Mouse (Mus musculus) left cerebral cortex, postnatal 14 days (tissue): Measurements from ENCODE around the gene 2210016L21Rik. TPM values are rescaled to one million over a fixed set of nuclear protein-coding genes. Genes with fewer than 3 reads are reported as not detected.
"Not testable (repeated sequence)": the region's sequence is repeated elsewhere in the genome, so short reads cannot be mapped to it uniquely, and the experiment has no call there.

Experiments
- DNase-seq, 2 experiments: peaks; one replicate each; pipeline ENCODE4 v3.0.0; 2021 to 2022; ENCODE audit warnings: low spot score in 2 of 2, mixed read lengths in 1 of 2
- intact Hi-C: fragments of 180-260 bp; cut with DNase I; formaldehyde crosslinking; loops from one replicate; pipeline ENCODE4 v1.15.1; 2025
- long read RNA-seq, 2 experiments: library from polyadenylated mRNA; stranded (forward); transcript quantifications; one replicate each; pipeline ENCODE4 v2.0.0; 2021
- total RNA-seq, 2 experiments: library from RNA; stranded (reverse); gene quantifications; 2 replicates each; pipeline ENCODE4 v1.2.3; 2021

2210016L21Rik gene
- total RNA-seq: 100 to 1,000 TPM; 210 to 248 TPM
- long read RNA-seq, experiment 1, transcript 2210016L21Rik-201 (6 exons, 2,607 nt): major isoform, 197 of 218 reads
- long read RNA-seq, experiment 1, partial matches to known transcripts: 1 of 218 reads
- long read RNA-seq, experiment 1, other reads (novel, unspliced or antisense): 20 of 218 reads
- long read RNA-seq, experiment 2, transcript 2210016L21Rik-201 (6 exons, 2,607 nt): major isoform, 201 of 223 reads
- long read RNA-seq, experiment 2, partial matches to known transcripts: 15 of 223 reads
- long read RNA-seq, experiment 2, other reads (novel, unspliced or antisense): 7 of 223 reads

DNA sequence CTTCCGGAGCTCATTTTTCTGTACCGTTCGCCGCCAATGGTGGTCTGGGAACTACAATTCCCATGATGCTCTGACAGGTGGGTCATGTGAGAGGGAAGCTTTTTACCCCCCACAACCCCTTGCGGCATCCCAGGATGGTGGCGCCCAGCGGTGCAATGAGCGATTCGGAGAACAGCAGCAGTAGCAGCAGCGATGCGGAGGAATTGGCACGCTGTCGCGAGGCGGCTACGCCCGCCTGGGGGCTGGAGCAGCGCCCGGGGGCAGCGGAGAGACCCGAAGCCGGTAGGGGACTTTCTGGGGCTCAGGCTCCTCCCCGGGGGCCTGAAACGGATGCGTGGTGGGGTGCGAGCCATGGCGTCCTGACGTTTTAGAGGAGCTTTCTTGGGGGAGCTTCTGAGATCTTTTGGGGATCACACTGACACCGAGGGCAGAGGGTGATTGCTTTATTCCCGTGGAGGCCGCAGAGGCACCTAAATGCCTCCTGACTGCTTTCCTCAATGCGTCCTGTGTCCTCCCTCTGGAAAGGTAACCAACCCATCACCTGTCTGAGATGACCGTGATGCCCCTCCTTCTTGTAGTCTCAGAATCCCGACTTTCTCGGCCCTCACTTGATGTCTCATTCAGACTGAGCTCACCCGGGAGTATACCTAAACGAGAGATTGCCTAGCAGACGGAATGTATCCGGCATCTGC, at the start of gene 2210016L21Rik:
TSS of gene 2210016L21Rik (plus strand) at position 85 of the 692 bp plus-strand sequence.
- DNase-seq: peak; percentile 87 to 91
- intact Hi-C loops: no loop called here

DNA sequence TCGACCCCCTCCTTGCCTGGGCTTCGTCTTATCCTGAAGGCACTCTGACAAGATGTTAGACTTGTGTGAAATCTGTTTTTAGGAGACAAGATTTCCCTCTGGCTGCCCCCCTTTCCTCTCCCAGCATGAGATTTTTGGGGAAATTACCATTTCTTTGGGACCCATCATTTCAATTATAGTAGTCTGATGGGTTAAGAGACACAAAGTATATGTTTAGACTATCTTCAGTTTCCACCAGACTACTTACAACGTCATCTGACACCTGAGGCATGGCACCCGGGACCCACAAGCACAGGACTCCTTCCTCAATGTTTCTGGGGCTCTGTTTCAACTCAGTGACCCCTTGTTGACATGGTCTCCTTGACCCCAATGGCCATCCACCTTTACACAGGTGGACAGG, 46.4 kb upstream of the 2210016L21Rik start:
- intact Hi-C loops: no loop called here
- DNase-seq: no peak

DNA sequence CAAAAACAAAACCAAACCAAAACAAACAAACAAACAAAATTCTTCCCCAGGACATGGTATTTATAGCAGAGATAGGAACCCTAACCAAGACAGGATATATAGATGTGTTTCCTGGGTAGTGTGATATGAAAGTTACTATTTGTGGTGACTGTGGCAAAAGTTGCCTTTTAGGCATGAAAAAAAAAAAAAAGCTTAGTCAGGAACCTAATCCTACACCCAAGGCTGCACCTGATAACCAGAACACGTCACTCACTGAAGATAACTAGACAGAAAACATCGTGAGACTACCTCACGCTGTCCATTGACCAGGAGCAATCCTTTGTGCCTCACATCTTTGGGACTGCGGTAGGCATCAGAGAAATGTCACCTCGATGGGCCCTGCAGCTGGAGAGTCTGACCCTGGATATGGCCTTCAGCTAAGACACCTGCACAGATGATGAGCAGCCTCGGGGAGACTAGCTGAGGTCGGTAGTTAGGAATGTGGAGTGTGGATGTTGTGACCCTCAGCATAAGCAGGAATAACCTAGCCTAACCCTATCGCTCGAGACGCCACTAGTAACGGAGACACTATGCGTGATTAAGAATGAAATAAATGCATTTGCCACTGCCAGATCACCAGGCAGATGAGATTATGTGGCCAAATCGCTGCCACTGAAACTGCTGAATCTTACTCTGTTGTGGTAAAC, 45.1 kb upstream of the 2210016L21Rik start, which contains the start of gene Oasl2:
TSS of gene Oasl2 (plus strand) at position 249 of the 686 bp plus-strand sequence.
- intact Hi-C loops: no loop called here
- no peak for DNase-seq

DNA sequence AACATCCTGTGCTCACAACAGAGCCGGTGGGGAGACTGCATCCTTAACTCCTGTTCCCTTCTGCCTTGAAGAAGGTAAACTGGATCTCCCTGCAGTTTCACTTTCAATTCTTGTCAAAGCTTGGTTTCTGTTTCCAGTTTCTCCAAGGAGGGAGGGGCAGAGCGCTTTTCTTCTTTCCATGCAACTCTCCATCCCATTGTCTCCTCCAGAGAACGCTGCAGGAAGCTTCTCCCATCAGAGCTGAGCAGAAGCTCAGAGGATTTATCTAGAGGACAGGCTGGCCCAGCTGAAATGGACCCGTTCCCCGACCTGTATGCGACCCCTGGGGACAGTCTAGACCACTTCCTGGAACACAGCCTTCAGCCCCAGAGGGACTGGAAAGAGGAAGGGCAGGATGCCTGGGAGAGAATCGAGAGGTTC, 44.6 kb upstream of the 2210016L21Rik start:
- intact Hi-C loops: no loop called here
- DNase-seq: no peak

DNA sequence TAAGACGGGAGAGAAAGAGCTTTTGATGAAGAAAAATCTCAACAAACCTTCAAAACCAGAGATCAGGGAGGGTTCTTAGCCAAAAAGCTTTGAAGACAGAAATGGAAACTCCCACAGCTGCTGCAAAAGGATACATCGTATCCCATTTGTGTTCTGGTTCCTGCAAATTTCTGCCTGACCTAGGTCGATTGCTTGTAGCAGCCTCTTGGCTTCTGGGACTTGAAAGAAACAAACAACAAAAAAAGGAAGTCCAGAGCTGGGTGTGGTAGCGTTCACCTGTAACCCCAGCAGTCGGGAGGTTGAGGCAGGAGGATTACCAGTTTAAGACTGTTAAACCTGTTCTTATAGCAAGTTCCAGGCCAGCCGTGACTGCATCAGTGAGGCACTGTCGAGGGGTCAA, 43.1 kb upstream of the 2210016L21Rik start:
- DNase-seq: no peak
- intact Hi-C loops: no loop called here

DNA sequence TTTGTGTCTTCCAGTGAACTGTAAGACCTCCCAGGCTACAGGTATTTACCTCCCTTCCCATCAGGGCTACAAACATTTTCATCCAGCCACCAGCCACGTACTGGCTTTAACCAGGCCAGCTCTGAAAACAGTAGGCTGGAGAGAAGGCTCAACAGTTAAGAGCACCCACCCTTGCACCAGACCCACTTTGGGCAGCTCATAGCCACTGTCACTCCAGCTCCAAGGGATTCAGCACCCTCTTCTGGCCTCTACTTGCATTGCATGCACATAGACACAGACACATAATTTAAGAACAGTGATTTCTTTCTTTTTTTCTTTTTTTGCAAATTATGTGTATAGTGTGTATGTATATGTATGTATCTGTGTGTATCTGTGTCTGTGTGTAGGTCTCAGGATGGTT, 39.5 kb upstream of the 2210016L21Rik start:
- intact Hi-C loops: no loop called here
- DNase-seq: peak; percentile 44 to 48

DNA sequence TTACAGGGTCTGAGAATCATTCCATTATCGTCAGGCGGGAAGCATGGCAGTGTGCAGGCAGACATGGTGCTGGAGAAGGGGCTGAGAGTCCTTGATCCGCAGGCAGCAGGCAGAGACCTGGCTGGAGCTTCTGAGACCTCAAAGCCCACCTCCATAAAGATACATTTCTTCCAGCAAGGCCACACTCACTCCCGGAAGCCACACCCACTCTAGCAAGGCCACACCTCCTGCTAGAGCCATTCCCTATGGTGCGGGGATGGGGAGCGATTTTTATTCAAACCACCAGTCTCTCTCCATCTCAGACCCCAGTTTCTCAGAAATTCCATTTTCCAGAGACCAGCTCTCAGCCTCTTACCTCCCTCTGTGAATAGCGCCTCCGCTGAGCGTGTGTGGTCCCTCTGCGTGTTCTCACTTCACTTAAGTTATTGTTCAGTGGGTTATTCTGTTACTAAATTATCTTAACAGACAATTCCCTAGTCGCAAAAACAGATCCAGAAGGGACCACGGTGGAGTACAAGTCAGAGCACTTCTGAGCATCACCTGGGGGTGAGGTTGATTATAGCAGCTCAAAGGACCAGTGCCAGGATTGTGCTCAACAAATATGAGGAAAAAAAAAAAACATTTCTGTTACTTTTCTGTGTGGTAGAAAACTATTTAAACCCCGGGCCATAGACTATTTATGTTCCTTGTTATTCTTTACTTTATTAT, 33.2 kb upstream of the 2210016L21Rik start:
- DNase-seq: no peak
- intact Hi-C loops: no loop called here

DNA sequence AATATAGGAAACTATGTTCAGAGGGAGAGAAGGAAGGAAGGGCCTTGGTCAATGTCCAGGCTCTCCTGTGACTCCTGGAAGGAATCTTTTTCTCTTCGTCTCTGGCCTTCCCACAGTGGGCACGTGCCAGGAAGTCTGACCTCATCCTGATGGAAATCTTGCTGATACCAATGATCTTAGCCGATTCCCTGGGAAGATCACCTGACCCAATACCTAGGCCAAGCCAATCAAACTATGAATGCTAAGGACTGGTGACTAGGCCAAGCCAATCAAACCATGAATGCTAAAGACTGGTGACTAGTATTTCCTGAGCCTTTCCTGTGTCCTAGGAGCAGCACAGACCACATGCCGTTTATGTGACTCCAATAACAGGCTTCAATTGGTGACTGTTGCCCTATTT, 28.3 kb upstream of the 2210016L21Rik start:
- no peak for DNase-seq
- intact Hi-C loops: no loop called here

DNA sequence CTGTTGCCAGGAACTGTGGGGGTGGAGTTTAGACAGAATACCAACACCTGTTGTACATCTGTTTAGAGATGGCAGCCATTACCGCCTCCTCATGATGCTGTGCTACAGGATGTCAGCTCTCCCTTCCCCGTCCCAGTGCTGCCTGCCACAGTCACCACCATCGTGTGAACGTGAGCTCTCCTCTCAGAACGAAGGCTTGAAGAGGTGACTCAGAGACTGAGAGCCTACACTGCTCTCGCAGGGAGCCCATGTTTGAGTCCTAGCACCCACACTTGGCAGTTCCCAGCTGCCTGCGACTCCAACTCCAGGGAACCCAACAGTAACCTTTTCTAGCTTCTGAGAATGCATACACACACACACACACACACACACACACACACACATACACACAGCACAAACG, 27.1 kb upstream of the 2210016L21Rik start:
- peak; percentile 21 to 49 for DNase-seq
- intact Hi-C loops: no loop called here

DNA sequence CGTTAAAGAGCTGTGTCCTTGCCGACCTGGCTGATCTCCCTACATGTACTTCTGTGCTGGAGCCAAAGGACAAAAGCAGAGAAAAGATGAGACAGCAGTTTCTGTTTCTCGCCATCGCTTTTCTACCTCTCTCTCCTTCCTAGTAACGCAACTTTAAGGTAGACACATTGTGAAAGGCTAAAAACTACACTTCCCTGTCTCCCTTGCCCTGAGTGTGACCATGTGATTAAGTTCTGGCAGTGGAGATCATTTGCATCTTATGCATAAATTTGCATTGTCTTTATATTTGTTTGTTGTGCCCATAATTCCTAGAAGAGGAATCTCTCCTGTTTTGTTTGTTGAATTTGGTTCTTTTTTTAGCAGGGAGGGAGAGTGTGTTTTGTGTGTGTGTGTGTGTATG, 26.1 kb upstream of the 2210016L21Rik start:
- intact Hi-C loops: no loop called here
- DNase-seq: no peak

DNA sequence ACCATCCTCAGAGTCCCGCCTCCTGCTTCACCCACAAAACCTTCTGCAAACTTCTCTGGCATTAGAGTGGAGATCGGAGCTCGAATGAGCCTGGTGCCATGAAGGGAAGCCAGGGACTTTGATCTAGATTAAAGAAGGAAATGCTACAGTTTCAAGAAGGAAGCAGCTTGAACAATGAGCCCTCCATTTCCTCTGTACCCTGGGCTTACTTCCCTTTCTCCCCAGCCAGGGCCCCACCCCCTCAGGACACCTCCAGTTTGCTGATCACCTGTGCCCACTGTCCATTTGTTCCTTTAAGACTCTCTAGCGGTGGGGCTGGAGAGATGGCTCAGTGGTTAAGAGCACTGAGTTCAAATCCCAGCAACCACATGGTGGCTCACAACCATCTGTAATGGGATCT, 25.2 kb upstream of the 2210016L21Rik start:
- intact Hi-C loops: no loop called here
- DNase-seq: no peak

DNA sequence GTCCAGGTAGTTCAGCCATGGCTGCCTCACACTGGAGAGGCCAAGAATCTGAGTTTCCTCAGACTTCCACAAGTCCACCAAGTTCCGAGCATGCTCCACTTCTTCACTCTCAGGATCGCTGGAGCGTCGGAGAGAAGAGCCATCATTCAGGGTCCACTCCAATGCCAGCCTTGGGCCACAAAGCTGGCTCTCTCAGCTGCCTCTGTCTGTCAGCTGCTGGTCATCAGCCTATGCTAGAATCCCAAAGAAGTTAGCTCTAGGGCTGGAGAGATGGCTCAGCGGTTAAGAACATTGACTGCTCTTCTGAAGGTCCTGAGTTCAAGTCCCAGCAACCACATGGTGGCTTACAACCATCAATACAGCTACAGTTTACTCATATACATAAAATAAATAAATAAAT, 24.6 kb upstream of the 2210016L21Rik start:
- DNase-seq, intact Hi-C loops: not testable (repeated sequence)

DNA sequence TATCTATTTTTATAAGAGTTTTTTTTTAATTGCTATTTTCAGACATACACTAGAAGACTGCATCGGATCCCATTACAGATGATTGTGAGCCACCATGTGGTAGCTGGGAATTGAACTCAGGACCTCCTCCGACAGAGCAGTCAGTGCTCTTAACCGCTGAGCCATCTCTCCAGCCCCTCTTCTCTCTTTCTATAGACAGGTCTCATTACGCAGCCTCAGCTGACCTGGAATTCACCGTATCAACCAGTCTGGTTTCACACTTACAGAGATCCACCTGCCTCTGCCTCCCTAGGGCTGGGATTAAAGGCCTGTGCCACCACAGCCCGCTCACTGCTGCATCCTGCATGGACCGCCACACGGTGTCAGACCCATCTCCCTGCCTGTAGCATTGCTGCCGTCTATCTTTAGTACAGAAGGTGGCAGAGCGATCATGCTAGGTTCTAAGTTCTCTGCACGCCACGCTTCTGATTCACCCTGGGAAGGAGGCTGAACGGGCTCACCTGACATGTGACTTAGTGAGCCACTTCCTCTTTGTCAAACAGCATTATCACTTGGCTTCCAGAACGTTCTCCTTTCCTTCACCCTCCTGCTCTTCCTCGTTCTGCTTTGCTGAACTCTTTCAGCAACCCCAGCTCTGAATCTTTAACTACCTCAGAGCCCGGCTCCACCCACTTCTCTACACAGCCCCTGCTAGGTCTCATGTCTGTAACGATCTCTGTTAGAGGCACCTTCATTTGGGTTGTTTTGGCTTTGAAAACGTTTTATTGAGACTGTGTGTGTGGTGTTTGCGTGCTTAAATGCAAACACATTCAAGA, 20.2 kb upstream of the 2210016L21Rik start:
- DNase-seq: no peak

DNA sequence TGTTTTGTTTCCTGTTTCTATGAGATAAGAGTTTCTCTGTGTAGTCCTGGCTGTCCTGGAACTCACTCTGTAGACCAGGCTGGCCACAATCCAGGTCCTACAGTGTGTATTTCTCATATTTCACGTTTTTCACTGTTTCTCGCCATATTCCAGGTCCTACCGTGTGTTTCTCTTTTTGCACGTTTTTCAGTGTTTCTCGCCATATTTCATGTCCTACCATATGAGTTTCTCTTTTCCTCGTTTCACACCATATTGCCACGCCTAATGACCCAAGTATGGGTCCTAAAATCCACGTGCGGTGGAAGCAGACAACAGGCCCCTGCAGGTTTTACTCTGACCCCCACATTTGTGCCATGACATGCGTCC, 19.6 kb upstream of the 2210016L21Rik start:
- DNase-seq: no peak
- intact Hi-C loops: no loop called here

More for the DNA sequence above, 20.2 kb upstream of the 2210016L21Rik start:
- intact Hi-C loops: no loop called here

DNA sequence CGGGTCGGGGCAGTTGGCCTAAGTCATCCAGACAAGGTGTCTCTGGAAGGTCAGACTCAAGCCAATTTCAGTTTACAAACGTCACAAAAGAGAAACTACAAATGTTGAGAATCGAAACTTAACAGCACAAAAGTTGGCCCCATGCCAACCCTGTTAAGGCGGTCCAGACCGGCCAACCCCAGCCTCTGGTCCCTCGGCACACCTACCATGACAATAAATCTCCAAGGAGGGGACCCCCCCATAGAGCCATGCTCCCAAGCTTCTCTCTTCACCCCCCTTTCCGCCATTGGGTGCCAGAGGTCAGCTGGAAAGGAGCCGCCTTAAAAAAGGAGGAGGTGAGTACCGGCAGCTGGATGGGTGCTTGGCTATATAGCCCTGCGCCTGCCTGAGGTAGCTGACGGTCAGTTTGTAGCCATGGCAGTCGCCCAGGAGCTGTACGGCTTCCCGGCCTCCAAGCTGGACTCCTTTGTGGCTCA, 18.9 kb upstream of the 2210016L21Rik start, which contains the start of gene Oasl1:
TSS of gene Oasl1 (plus strand) at position 243 of the 476 bp plus-strand sequence.
- intact Hi-C loops: no loop called here

DNA sequence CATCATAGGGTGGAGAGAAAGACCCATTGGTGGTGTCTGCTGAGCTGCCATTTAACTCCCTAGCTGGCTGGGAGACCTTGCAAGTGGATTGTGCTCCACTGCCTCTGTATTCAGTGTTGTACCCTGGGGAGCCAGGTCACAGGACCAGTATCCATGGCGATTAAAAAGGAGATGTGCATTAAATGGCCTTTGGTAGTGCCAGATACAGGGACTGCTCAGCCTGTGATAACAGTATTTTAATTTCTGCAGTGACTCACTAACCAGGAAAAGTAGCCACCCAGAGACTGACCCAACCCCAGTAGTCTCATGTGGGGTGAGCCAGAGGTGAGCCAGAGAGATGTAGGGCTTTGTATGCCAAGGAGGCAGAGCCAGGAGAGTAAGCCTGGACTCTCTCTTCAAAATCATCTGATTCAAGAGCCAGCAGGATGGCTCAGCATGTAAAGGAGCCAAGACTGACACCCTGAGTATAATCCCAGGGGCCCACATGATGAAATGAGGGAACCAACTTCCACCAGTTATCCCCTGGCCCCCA, 15.7 kb upstream of the 2210016L21Rik start:
- intact Hi-C loops: no loop called here
- no peak for DNase-seq

More for the DNA sequence above, 18.9 kb upstream of the 2210016L21Rik start, which contains the start of gene Oasl1:
- no peak for DNase-seq

DNA sequence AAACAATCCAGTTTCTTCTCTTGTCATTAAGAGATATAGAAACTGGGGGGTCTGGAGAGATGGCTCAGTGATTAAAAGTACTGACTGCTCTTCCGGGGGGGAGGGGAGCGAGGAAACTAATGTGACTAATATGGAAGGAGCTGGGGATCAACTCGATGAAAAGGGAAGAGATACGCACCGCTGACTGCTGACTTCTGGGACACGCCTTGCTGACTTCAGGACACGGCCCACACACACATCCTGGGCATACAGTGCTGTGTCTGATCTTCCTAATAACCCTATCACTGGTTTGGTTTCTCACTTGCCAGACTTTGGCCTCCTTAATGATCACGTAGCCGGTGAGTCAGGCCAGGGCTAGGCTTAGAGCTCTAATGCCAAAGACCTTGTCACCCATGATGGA, 15.2 kb upstream of the 2210016L21Rik start:
- no peak for DNase-seq
- intact Hi-C loops: no loop called here

DNA sequence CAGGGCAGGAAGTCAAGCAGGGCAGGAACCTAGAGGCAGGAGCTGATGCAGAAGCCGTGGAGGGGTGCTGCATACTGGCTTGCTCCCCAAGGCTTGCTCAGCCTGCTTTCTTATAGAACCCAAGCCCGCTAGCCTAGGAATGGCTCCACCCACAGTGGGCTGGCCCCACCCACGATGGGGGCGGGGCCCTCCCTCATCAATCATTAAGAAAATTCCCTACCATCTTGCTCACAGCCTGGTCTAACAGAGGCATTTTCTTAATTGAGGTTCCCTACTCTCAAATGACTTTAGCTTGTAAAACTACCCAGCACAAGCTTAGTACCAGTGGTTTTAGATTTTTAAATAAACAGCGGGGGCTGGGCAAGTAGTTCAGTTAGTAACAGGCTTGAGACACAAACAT, 10.3 kb upstream of the 2210016L21Rik start:
- intact Hi-C loops: loop anchor here (10.0 kb wide), 1 partner anchor 107 kb away; the partner anchor contains the start of gene 1500011B03Rik
- no peak for DNase-seq
